Mouse (Mus musculus) midbrain, embryonic 13.5 days (tissue): Measurements from ENCODE around the gene Eif3k. TPM values are rescaled to one million over a fixed set of nuclear protein-coding genes. Genes with fewer than 3 reads are reported as not detected.

Experiments
- ATAC-seq: fragments of 200-750 bp; cut with Nextera tagmentation; 2 replicates; pipeline ENCODE4 v1.8.0; 2017; ENCODE audit warnings: mild to moderate bottlenecking, moderate TSS enrichment, moderate library complexity
- H3K27ac ChIP-seq: fragments of 300-500 bp; sonication (generic); 2 replicates; pipeline ENCODE4 v1.5.1; 2015; ENCODE audit warnings: inconsistent platforms, mild to moderate bottlenecking, moderate library complexity
- H3K27me3 ChIP-seq: fragments of 300-500 bp; sonication (generic); 2 replicates; pipeline ENCODE4 v1.6.1; 2015; ENCODE audit warnings: mild to moderate bottlenecking, inconsistent platforms
- H3K36me3 ChIP-seq: fragments of 300-500 bp; sonication (generic); 2 replicates; pipeline ENCODE4 v1.6.1; 2015; ENCODE audit warnings: mild to moderate bottlenecking, inconsistent platforms
- H3K4me1 ChIP-seq: fragments of 300-500 bp; sonication (generic); replicated peaks from 2 replicates; pipeline ENCODE4 v1.6.1; 2015; ENCODE audit warnings: inconsistent platforms
- H3K4me2 ChIP-seq: fragments of 300-500 bp; sonication (generic); replicated peaks from 2 replicates; pipeline ENCODE4 v1.6.1; 2015; ENCODE audit warnings: moderate library complexity, mild to moderate bottlenecking, inconsistent platforms
- H3K4me3 ChIP-seq: fragments of 300-500 bp; sonication (generic); replicated peaks from 2 replicates; pipeline ENCODE4 v1.5.1; 2015; ENCODE audit warnings: mild to moderate bottlenecking, inconsistent platforms
- H3K9ac ChIP-seq: fragments of 300-500 bp; sonication (generic); replicated peaks from 2 replicates; pipeline ENCODE4 v1.6.1; 2015; ENCODE audit warnings: mild to moderate bottlenecking, inconsistent platforms
- H3K9me3 ChIP-seq: fragments of 300-500 bp; sonication (generic); 2 replicates; pipeline ENCODE4 v1.6.1; 2016; ENCODE audit warnings: mild to moderate bottlenecking, inconsistent platforms
- WGBS: fragments of 180-500 bp; shearing (Covaris S2); methylation state at CpG from one replicate; pipeline ENCODE4 v1.1.7; 2015; 5-methylcytosine and 5-hydroxymethylcytosine counted together
- polyA plus RNA-seq: library from polyadenylated mRNA; unstranded; fragments of >200 nt; fragmentation: Nextera tagmentation; extraction: Ambion mirVana; gene quantifications from 2 replicates; pipeline ENCODE4 v1.2.1, GENCODE M21; 2015

Gene Eif3k
- polyA plus RNA-seq, 1 experiment from 2014 or later, result 323 TPM

- Histone ChIP-seq H3K9me3 (no peaks in the 10 kb centered on the region), H3K4me2 (no peak overlapping the region), H3K4me3 (no peak overlapping the region), H3K27ac (no peak overlapping the region), H3K27me3 (no peaks in the 10 kb centered on the region), H3K4me1 (peaks cover 57% of the 10 kb centered on the region), H3K36me3 (no peaks in the 10 kb centered on the region), H3K9ac (no peak overlapping the region)
- WGBS, result 82% methylated on average over 4 of the region's 4 CpGs
- no peak for ATAC-seq
Measured at GRCm38 (mm10) chr7:28954773-28955172, 26.9 kb downstream of the Eif3k start.

DNA sequence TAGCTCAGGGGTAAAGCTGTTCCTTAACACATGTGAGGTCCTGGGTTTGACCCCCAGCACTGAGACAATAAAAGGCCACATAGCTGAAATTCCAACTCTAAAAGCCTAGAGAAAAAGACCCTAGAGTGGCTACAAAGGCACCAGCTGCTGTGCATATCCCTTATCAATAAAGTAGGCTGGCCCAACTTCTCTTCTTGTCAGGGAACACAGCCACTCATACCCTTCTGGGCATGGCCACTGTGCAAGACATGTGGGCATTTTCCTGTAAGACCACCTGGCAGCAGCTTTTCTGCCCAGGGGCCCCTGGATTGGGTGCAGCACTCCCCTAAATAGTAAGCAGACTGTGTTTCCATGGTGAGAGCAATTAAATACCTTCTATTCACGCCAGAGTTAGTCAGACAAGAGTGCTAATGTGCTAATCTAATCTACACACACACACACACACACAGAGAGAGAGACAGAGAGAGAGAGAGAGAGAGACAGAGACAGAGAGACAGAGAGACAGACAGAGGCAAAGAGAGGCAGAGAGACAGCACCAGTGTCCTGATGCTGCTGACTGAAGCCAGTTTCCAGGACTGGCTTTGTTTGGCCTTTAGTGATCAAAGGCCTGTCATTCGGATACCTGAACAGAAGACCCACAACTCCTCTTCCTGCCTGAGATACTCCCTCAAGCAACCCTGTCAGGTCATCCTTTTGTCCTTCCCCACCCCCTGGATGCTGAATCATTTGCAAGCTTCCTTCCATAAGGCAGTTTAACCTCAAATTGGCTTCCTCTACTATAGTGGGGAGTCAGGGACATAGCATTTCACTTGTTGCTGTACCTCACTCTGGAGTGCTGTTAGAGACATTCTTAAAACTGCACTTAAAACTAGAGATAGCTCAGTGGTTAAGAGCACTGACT lies 27.9 kb downstream of the Eif3k start:
- 0 out of 2 replicates have a peak overlapping the region, but pooled peaks have one; percentile 10 for H3K4me2 ChIP-seq
- peaks cover 47% of the 10 kb centered on the region for H3K4me1 ChIP-seq
- 0% methylated on average over 2 of the region's 2 CpGs for WGBS
- H3K27ac ChIP-seq, result peak overlapping the region; percentile 61
- no peak overlapping the region for H3K9ac ChIP-seq
- no peaks in the 10 kb centered on the region for H3K9me3 ChIP-seq
- ATAC-seq, result peak; percentile 76
- no peak overlapping the region for H3K4me3 ChIP-seq
- H3K27me3 ChIP-seq, result no peaks in the 10 kb centered on the region
- H3K36me3 ChIP-seq, result no peaks in the 10 kb centered on the region

- ATAC-seq, result no peak
Measured at GRCm38 (mm10) chr7:28952786-28953185, 28.9 kb downstream of the Eif3k start.

GRCm38 (mm10) chr7:28951764-28952163 lies 29.9 kb downstream of the Eif3k start:
- no peak overlapping the region for H3K4me3 ChIP-seq
- no peaks in the 10 kb centered on the region for H3K27me3 ChIP-seq
- no peak overlapping the region for H3K27ac ChIP-seq
- H3K9me3 ChIP-seq, result no peaks in the 10 kb centered on the region
- 96% methylated on average over 2 of the region's 2 CpGs for WGBS
- H3K4me1 ChIP-seq, result peaks cover 40% of the 10 kb centered on the region
- no peaks in the 10 kb centered on the region for H3K36me3 ChIP-seq
- ATAC-seq, result no peak
- H3K4me2 ChIP-seq, result no peak overlapping the region
- no peak overlapping the region for H3K9ac ChIP-seq

More at GRCm38 (mm10) chr7:28952786-28953185, 28.9 kb downstream of the Eif3k start:
- H3K36me3 ChIP-seq, result no peaks in the 10 kb centered on the region
- no peak overlapping the region for H3K4me2 ChIP-seq
- no peaks in the 10 kb centered on the region for H3K27me3 ChIP-seq
- 0 out of 2 replicates have a peak overlapping the region, but pooled peaks have one; percentile 25 for H3K27ac ChIP-seq
- H3K9ac ChIP-seq, result no peak overlapping the region
- peaks cover 39% of the 10 kb centered on the region for H3K4me1 ChIP-seq
- H3K9me3 ChIP-seq, result no peaks in the 10 kb centered on the region
- no peak overlapping the region for H3K4me3 ChIP-seq
- 35% methylated on average over 3 of the region's 3 CpGs for WGBS

DNA sequence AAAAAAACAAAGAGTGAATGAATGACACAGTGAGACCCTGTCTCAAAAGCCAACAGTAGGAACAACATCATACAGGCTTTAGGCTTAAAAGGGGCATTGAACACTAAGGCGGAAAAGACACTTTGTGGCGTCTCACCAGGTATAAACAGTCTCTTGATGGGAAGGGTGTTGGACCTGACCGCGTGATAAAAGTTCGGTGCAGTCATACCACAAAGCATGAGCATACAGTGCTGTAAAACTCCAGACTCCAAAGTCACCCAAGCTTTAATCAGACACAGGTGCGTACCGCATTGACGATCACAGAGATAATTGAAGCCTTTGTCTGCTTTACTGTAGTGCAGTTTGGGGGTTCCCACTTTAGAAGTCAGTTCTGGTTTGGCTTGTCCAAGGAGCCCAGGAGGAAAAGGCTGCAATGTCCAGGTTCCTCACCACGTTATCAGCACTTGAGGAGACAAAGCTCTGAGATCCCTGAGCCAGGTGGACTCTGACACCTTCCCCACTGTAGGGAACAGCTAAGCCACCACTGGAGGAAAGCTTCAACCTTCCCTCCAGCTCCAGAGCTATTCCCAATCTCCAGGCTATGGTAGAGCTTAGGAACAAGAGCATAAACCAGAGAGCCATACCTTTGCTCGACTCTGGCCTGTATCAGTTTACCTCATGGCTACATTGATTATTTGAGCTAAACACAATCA lies 31.2 kb downstream of the Eif3k start:
- no peak overlapping the region for H3K27ac ChIP-seq
- no peaks in the 10 kb centered on the region for H3K9me3 ChIP-seq
- 93% methylated on average over 10 of the region's 10 CpGs for WGBS
- peaks cover 50% of the 10 kb centered on the region for H3K4me1 ChIP-seq
- no peak for ATAC-seq
- no peak overlapping the region for H3K4me3 ChIP-seq
- H3K9ac ChIP-seq, result no peak overlapping the region
- no peak overlapping the region for H3K4me2 ChIP-seq
- H3K36me3 ChIP-seq, result no peaks in the 10 kb centered on the region
- no peaks in the 10 kb centered on the region for H3K27me3 ChIP-seq

DNA sequence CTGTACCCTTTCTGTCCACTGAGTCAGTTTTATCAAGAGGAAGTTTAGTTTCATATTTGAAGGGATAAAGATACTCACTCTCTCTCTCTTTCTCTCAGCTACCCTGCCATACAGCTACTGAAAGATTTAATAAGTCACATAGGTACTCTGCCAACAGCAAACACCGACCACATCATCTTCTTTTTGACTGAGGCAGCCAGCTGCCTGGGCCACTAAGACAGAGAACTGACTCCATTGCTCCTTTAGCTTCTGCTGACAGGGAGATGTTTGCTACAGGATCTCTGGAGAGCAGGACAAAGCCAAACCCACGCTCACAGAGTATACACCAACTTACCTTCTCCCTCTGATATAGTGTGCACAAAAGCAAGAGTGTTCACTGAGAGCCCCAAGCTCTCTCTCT lies 32.4 kb downstream of the Eif3k start:
- H3K36me3 ChIP-seq, result no peaks in the 10 kb centered on the region
- no peak overlapping the region for H3K4me2 ChIP-seq
- no peaks in the 10 kb centered on the region for H3K27me3 ChIP-seq
- H3K4me3 ChIP-seq, result no peak overlapping the region
- 83% methylated on average over 2 of the region's 2 CpGs for WGBS
- no peak overlapping the region for H3K9ac ChIP-seq
- no peak for ATAC-seq
- H3K27ac ChIP-seq, result no peak overlapping the region
- no peaks in the 10 kb centered on the region for H3K9me3 ChIP-seq
- peaks cover 50% of the 10 kb centered on the region for H3K4me1 ChIP-seq

DNA sequence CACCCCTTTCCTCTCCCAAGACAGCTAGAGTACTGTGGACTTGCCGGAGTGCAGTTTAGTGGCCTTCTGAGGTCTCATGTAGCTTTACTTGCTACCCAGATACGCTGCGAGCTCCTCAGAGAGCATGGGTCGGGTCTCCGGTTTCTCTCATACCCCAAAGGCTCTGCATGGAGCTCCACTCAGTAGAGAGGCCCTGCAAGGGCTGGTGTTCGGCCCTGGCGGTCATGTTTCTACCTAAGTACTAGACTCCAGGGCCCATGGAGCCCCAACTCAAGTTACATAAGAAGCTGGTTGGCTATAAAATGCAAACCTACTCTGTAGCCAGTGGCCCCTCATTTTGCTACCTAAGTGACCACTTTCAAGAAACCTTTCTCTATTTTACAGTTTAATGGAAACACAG lies 32.9 kb downstream of the Eif3k start:
- H3K9me3 ChIP-seq, result no peaks in the 10 kb centered on the region
- 90% methylated on average over 7 of the region's 7 CpGs for WGBS
- H3K9ac ChIP-seq, result no peak overlapping the region
- no peak for ATAC-seq
- H3K4me3 ChIP-seq, result no peak overlapping the region
- H3K4me2 ChIP-seq, result no peak overlapping the region
- no peaks in the 10 kb centered on the region for H3K36me3 ChIP-seq
- H3K27ac ChIP-seq, result no peak overlapping the region
- peaks cover 45% of the 10 kb centered on the region for H3K4me1 ChIP-seq
- no peaks in the 10 kb centered on the region for H3K27me3 ChIP-seq

DNA sequence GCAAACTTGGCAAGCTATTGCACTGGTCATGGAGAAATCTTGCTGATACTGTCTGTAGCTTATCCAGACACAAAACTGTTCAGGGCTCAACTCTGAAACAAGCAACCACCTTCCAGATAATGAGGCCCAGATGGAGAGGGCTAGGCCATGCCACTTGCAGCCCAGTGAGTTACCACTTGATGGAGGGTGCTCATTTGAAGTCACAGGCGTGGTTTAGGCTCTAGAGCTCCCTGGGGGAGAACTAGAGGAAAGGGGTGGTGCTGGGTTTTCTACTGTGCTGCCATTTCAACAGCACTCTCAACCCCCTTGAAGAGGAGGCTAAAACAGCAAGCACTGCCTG lies 35.4 kb downstream of the Eif3k start:
- H3K9me3 ChIP-seq, result no peaks in the 10 kb centered on the region
- no peaks in the 10 kb centered on the region for H3K27me3 ChIP-seq
- H3K4me1 ChIP-seq, result peaks cover 31% of the 10 kb centered on the region
- 0 out of 2 replicates have a peak overlapping the region, but pooled peaks have one; percentile 19 for H3K27ac ChIP-seq
- H3K4me2 ChIP-seq, result no peak overlapping the region
- H3K4me3 ChIP-seq, result no peak overlapping the region
- H3K36me3 ChIP-seq, result no peaks in the 10 kb centered on the region
- no peak overlapping the region for H3K9ac ChIP-seq
- WGBS, result 60% methylated on average over 1 of the region's 1 CpGs
- no peak for ATAC-seq

- Histone ChIP-seq H3K4me2 (no peak overlapping the region), H3K4me3 (no peak overlapping the region), H3K9ac (0 out of 2 replicates have a peak overlapping the region, but pooled peaks have one; percentile 19), H3K27me3 (no peaks in the 10 kb centered on the region), H3K4me1 (peaks cover 31% of the 10 kb centered on the region), H3K9me3 (no peaks in the 10 kb centered on the region), H3K27ac (peak overlapping the region; percentile 60), H3K36me3 (0 out of 2 replicates have a peak, but pooled peaks cover 4% of the 10 kb centered on the region)
- ATAC-seq, result 0 out of 2 replicates have a peak, but pooled peaks have one; percentile 43
- 52% methylated on average over 10 of the region's 10 CpGs for WGBS
Measured at GRCm38 (mm10) chr7:28945416-28946270, 36.0 kb downstream of the Eif3k start.

- peak overlapping the region; percentile 60 for H3K27ac ChIP-seq
- WGBS, result 52% methylated on average over 6 of the region's 6 CpGs
- no peak overlapping the region for H3K9ac ChIP-seq
- no peak overlapping the region for H3K4me3 ChIP-seq
- H3K9me3 ChIP-seq, result no peaks in the 10 kb centered on the region
- H3K4me1 ChIP-seq, result peaks cover 31% of the 10 kb centered on the region
- no peaks in the 10 kb centered on the region for H3K27me3 ChIP-seq
- 0 out of 2 replicates have a peak, but pooled peaks cover 5% of the 10 kb centered on the region for H3K36me3 ChIP-seq
- no peak overlapping the region for H3K4me2 ChIP-seq
- no peak for ATAC-seq
Measured at GRCm38 (mm10) chr7:28944756-28945415, 36.8 kb downstream of the Eif3k start.

- ATAC-seq, result no peak
- H3K9me3 ChIP-seq, result no peaks in the 10 kb centered on the region
- H3K4me2 ChIP-seq, result no peak overlapping the region
- no peak overlapping the region for H3K9ac ChIP-seq
- H3K27me3 ChIP-seq, result no peaks in the 10 kb centered on the region
- H3K4me1 ChIP-seq, result peaks cover 41% of the 10 kb centered on the region
- H3K27ac ChIP-seq, result no peak overlapping the region; the same call in 1 of the 2 replicates
- 0 out of 2 replicates have a peak, but pooled peaks cover 5% of the 10 kb centered on the region for H3K36me3 ChIP-seq
- WGBS, result 79% methylated on average over 5 of the region's 5 CpGs
- H3K4me3 ChIP-seq, result no peak overlapping the region
Measured at GRCm38 (mm10) chr7:28943451-28944180, 38.0 kb downstream of the Eif3k start.
